Mouse (Mus musculus): ENCODE data around the gene Pld5. TPM values are rescaled to one million over a fixed set of nuclear protein-coding genes. Genes with fewer than 3 reads are reported as not detected.

Pld5 gene
- total RNA-seq, 2 experiments from 2014 or later, result not detected

GRCm38 (mm10) chr1:176174971-176175370, 100.1 kb downstream of the Pld5 start:
- ATAC-seq (replicated peaks; ENCODE audit: poor library complexity, severe bottlenecking), result no peak

- no peak for ATAC-seq (replicated peaks; ENCODE audit: poor library complexity, severe bottlenecking)
Observed at GRCm38 (mm10) chr1:176167784-176168183, 107.3 kb downstream of the Pld5 start.

GRCm38 (mm10) chr1:176167114-176167513, 108.0 kb downstream of the Pld5 start:
- no peak for ATAC-seq (replicated peaks; ENCODE audit: poor library complexity, severe bottlenecking)

GRCm38 (mm10) chr1:176145306-176145705, 129.8 kb downstream of the Pld5 start:
- ATAC-seq (replicated peaks; ENCODE audit: poor library complexity, severe bottlenecking), result no peak

- no peak for ATAC-seq (replicated peaks; ENCODE audit: poor library complexity, severe bottlenecking)
Observed at GRCm38 (mm10) chr1:176134379-176134778, 140.7 kb downstream of the Pld5 start.

- ATAC-seq (replicated peaks; ENCODE audit: poor library complexity, severe bottlenecking), result no peak
Observed at GRCm38 (mm10) chr1:176125771-176126170, 149.3 kb downstream of the Pld5 start.

DNA sequence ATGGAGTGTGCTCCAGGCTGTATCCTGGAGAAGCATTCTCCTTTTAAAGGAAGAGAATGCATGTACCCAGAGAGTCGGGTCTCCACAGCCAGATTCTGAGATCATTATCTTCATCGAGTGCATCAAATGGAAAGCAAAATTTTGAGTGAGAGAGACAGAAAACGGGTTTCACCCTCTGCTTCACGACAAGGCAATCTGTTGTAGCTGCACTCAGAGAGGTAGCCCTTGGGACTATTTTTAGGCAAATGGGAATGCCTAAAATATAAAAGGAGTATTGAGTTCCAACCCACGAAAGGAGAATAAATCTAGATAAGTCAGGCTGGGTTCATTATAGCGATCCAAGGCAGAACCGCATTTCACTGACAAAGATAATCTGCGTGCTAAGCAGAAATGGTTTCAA, 150.7 kb downstream of the Pld5 start:
- no peak for ATAC-seq (replicated peaks; ENCODE audit: poor library complexity, severe bottlenecking)

GRCm38 (mm10) chr1:176123781-176124180, 151.3 kb downstream of the Pld5 start:
- no peak for ATAC-seq (replicated peaks; ENCODE audit: poor library complexity, severe bottlenecking)

- no peak for ATAC-seq (replicated peaks; ENCODE audit: poor library complexity, severe bottlenecking)
Observed at GRCm38 (mm10) chr1:176115604-176116003, 159.5 kb downstream of the Pld5 start.

DNA sequence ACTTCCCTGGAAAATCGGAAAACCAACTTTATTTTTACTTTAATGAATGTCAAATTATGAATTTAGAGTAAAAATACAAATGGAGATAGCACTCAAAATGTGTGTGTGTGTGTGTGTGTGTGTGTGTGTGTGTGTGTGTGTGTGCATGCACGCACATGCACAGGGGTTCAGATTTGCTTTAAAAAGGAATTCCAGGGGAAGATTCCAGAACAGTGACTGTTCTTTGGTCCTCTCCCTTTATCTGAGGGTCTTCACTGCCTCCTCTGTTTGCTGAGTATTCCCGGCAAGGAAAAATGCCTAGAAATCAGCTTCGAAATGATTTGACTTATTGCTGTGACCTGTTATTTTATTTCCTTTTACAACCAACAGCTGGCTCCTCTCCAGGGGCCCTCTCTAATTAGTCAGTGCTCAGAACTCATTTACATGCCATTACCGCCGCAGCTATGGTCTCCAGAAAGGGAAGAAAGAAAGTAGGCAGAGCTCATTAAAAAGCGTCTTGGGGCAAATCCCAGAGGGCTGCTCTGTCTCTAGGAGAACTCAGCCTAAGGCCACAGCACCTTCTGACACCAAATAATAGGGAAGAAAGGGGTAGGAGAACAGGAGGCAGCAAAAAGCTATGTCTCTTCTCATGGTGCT, 176.3 kb downstream of the Pld5 start:
- no peak for ATAC-seq (replicated peaks; ENCODE audit: poor library complexity, severe bottlenecking)

GRCm38 (mm10) chr1:176092119-176092518, 183.0 kb downstream of the Pld5 start:
- no peak for ATAC-seq (replicated peaks; ENCODE audit: poor library complexity, severe bottlenecking)

- ATAC-seq (replicated peaks; ENCODE audit: poor library complexity, severe bottlenecking), result no peak
Observed at GRCm38 (mm10) chr1:176089382-176089781, 185.7 kb downstream of the Pld5 start.

GRCm38 (mm10) chr1:176085952-176086648, 189.0 kb downstream of the Pld5 start:
- no peak for ATAC-seq (replicated peaks; ENCODE audit: poor library complexity, severe bottlenecking)

- no peak for ATAC-seq (replicated peaks; ENCODE audit: poor library complexity, severe bottlenecking)
Observed at GRCm38 (mm10) chr1:176082306-176082705, 192.8 kb downstream of the Pld5 start.

DNA sequence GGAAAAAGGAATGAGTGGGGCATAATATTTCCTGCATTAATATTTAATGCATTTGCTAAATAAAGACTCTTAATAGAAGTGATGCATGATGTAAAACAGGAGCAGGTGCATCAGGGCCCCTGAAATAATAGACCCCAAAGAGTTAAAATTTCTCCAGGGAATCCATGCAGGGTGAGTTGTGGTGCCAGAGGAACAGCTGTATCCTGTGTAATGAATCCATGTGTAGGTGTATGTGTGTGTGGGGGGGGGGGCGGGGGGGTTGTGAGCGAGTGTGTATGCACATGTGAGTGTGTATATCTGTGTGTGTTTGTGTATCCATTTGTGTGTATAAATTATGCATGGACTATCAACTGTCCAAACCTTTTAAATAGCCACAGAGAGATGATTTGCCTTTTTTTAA, 194.1 kb downstream of the Pld5 start:
- no peak for ATAC-seq (replicated peaks; ENCODE audit: poor library complexity, severe bottlenecking)

GRCm38 (mm10) chr1:176078410-176078809, 196.7 kb downstream of the Pld5 start:
- ATAC-seq (replicated peaks; ENCODE audit: poor library complexity, severe bottlenecking), result no peak

DNA sequence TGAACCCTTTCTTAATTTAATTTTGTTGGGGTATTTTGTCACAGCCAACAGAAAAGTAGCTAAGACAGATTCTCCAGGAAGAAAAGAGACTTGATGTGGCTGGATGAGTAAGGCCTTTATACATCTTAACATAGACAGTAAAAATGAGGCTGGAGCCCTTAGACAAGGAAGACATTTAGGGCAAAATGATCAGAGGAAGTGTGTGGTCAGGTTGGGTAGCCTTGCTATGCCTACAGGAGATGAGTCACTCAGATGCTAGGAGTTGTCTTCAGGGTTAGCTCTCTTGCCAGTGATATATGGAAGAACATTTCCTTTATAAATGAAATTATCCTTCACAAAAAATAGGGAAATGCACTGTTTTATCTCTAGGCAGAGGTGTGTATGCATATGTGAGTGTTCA, 198.3 kb downstream of the Pld5 start:
- ATAC-seq (replicated peaks; ENCODE audit: poor library complexity, severe bottlenecking), result peak; percentile 65

GRCm38 (mm10) chr1:176075810-176076209, 199.3 kb downstream of the Pld5 start:
- no peak for ATAC-seq (replicated peaks; ENCODE audit: poor library complexity, severe bottlenecking)

DNA sequence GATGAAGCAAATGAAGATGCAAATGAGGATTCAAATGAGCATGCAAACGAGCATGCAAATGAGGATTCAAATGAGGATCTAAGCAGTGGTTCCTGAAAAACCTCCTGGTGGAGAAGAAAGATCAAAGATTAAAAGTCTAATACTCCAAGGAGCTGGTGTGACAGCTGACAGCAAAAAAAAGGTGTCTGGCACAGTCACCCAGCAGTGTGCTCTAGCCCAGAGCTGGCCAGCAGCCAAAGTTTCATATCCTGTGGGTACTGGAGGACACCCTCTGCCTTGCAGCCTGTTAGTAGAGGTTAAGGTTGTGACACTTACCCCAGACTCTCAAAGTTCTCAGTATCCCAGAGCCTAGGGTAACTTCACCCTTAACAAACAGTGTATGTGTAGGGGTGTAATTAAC, 199.7 kb downstream of the Pld5 start:
- ATAC-seq (replicated peaks; ENCODE audit: poor library complexity, severe bottlenecking), result peak; percentile 82

GRCm38 (mm10) chr1:176074526-176074925, 200.6 kb downstream of the Pld5 start:
- peak; percentile 26; the same call in 1 of the 2 replicates for ATAC-seq (replicated peaks; ENCODE audit: poor library complexity, severe bottlenecking)

DNA sequence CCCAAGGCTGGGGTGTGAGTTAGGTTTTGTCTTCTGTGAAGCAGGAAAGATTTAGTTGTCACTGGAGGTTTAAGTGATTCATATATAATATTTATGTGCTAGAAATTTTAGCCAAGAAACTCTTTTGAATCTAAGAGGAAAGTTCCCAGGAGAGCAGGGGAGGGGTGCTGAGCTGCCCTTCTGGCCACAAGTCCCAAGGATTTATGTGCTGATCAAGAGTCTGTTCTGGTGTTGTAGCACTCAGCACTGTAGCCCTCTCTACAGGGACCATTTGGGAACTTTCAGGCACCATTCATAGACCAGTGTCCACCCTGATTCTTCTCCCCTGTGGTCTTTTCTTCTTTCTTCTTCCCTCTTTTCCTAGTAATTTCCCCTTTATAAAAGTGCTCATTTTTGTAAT, 209.8 kb downstream of the Pld5 start:
- ATAC-seq (replicated peaks; ENCODE audit: poor library complexity, severe bottlenecking), result no peak

- no peak for ATAC-seq (replicated peaks; ENCODE audit: poor library complexity, severe bottlenecking)
Observed at GRCm38 (mm10) chr1:176064471-176064870, 210.6 kb downstream of the Pld5 start.

All from granulocyte monocyte progenitor cell, adult 5-6 weeks (primary cell).